Comparison of ENCODE assay signal across 13 mouse cellular contexts in genomic region chr17:52197731-52198130, GRCm38 (mm10).
"Had no signal": no experiment of that assay in that cellular context is flagged by ENCODE, and none has a peak within 500 bp of the region (broad histone marks: within the 10 kb centered on the region; RNA-seq: fewer than 3 reads in every experiment).

No protein-coding gene starts in this region.

- DNase-seq: gastrocnemius, adult 2 months; gastrocnemius, postnatal 10 days; gastrocnemius, postnatal 25 days; heart, adult 18-20 months; heart, postnatal 10 days; heart, postnatal 4 days; kidney, adult 18-20 months; kidney, adult 8-10 months; kidney, postnatal 10 days; kidney, postnatal 25 days; kidney, postnatal 4 days; liver; liver, embryonic 13.5 days had no signal
